8 mouse cellular contexts compared by ENCODE assay signal in genomic region chr11:33147171-33147571, GRCm38 (mm10). TPM values are rescaled to one million over a fixed set of nuclear protein-coding genes. Genes with fewer than 3 reads are reported as not detected.
DNase-seq lines count a peak whose midpoint lies in the region; ATAC-seq lines count a peak whose summit lies in the region.

Gene Fgf18 (minus strand): TSS chr11:33147400.

- peaks cover 7% of the 10 kb centered on the region; the same call in 1 of the 2 replicates for H3K9me3 ChIP-seq in erythroblast, embryonic 14.5 days (ENCODE audit: control insufficient read depth, low read length)
- H3K9me3 ChIP-seq in heart, embryonic 12.5 days (replicated peaks), result no peaks in the 10 kb centered on the region
- no peaks in the 10 kb centered on the region for H3K9me3 ChIP-seq in midbrain, embryonic 13.5 days

- H3K4me3 ChIP-seq in erythroblast, embryonic 14.5 days (replicated peaks), result peak within 1 kb of the TSS; percentile 31
- H3K4me3 ChIP-seq in heart, embryonic 12.5 days, result peak within 1 kb of the TSS; percentile 59
- H3K4me3 ChIP-seq in midbrain, embryonic 13.5 days (replicated peaks), result peak within 1 kb of the TSS; percentile 64

- peak within 1 kb of the TSS; percentile 64 for H3K9ac ChIP-seq in heart, embryonic 12.5 days
- peak within 1 kb of the TSS; percentile 81 for H3K9ac ChIP-seq in midbrain, embryonic 13.5 days (replicated peaks)

- peaks cover 74% of the 10 kb centered on the region for H3K27me3 ChIP-seq in erythroblast, embryonic 14.5 days (ENCODE audit: control insufficient read depth)
- peaks cover 25% of the 10 kb centered on the region for H3K27me3 ChIP-seq in heart, embryonic 12.5 days (replicated peaks)
- H3K27me3 ChIP-seq in midbrain, embryonic 13.5 days, result peaks cover 39% of the 10 kb centered on the region

- peak; percentile 60 for DNase-seq in CD4-positive, CD25-positive, alpha-beta regulatory T cell, adult 2 months (ENCODE audit: low read depth, low spot score)
- DNase-seq in cerebellum, postnatal 10 days, result peak; percentile 66 to 67
- DNase-seq in kidney, postnatal 14 days, result peak; percentile 61
- no peak for DNase-seq in spleen, postnatal 4 days (ENCODE audit: low spot score in 2 of 2)

- no peak for ATAC-seq in erythroblast, adult 5-6 weeks (replicated peaks; ENCODE audit: low FRiP score, poor library complexity, severe bottlenecking)
- peak; percentile 25; the same call in 1 of the 2 replicates for ATAC-seq in heart, embryonic 12.5 days (ENCODE audit: insufficient number of reproducible peaks, low FRiP score)
- ATAC-seq in midbrain, embryonic 13.5 days, result peak; percentile 66

- WGBS in heart, embryonic 12.5 days, result under 1% methylated on average over 34 of the region's 53 CpGs
- 0% methylated on average over 33 of the region's 53 CpGs for WGBS in midbrain, embryonic 13.5 days

- peaks cover 32% of the 10 kb centered on the region for H3K36me3 ChIP-seq in erythroblast, embryonic 14.5 days (ENCODE audit: control insufficient read depth)
- peaks cover 24% of the 10 kb centered on the region for H3K36me3 ChIP-seq in heart, embryonic 12.5 days
- H3K36me3 ChIP-seq in midbrain, embryonic 13.5 days, result peaks cover 28% of the 10 kb centered on the region

- H3K4me1 ChIP-seq in erythroblast, embryonic 14.5 days (ENCODE audit: control insufficient read depth), result peaks cover 9% of the 10 kb centered on the region
- H3K4me1 ChIP-seq in heart, embryonic 12.5 days (replicated peaks), result peaks cover 60% of the 10 kb centered on the region
- peaks cover 46% of the 10 kb centered on the region for H3K4me1 ChIP-seq in midbrain, embryonic 13.5 days (replicated peaks)

- H3K27ac ChIP-seq in heart, embryonic 12.5 days (ENCODE audit: poor library complexity, severe bottlenecking), result peak within 1 kb of the TSS; percentile 53
- peak within 1 kb of the TSS; percentile 74 for H3K27ac ChIP-seq in midbrain, embryonic 13.5 days

- H3K4me2 ChIP-seq in heart, embryonic 12.5 days, result peak within 1 kb of the TSS; percentile 98
- H3K4me2 ChIP-seq in midbrain, embryonic 13.5 days (replicated peaks), result peak within 1 kb of the TSS; percentile 77

RNA-seq across cellular contexts. Expression of gene Fgf18, which starts in this region (rescaled TPM):
- polyA plus RNA-seq in erythroblast, embryonic 14.5 days (2012), result not detected in 2 replicates
- total RNA-seq in erythroblast, adult 5-6 weeks (2015; ENCODE audit: low replicate concordance), result not detected in 2 replicates
- not detected in 2 replicates for total RNA-seq in erythroblast, adult 5-6 weeks (2017; ENCODE audit: low replicate concordance)
- 2.6 TPM in 2 replicates for polyA plus RNA-seq in heart, embryonic 12.5 days (2016; fragmentation: Nextera tagmentation; extraction: Ambion mirVana)
- polyA plus RNA-seq in midbrain, embryonic 13.5 days (2015; fragmentation: Nextera tagmentation; extraction: Ambion mirVana), result 3.5 and 3.6 TPM in 2 replicates

Comparison
In these comparisons a context has a peak if more than half of its experiments do, and no peak if none do; other contexts are left out.
1. DNase-seq: peak in CD4-positive, CD25-positive, alpha-beta regulatory T cell, adult 2 months (single experiment), cerebellum, postnatal 10 days (2 of 2) and kidney, postnatal 14 days (single experiment); none in spleen, postnatal 4 days (0 of 2).
2. Peak in every context shown above with its lines, with median percentiles within 50 percentile points of each other: H3K4me3 ChIP-seq.